Mouse (Mus musculus): ENCODE data around the gene Inpp5f.
"Not testable (repeated sequence)": the region's sequence is repeated elsewhere in the genome, so short reads cannot be mapped to it uniquely, and the experiment has no call there.

Gene Inpp5f

GRCm38 (mm10) chr7:128610897-128611798, at the start of gene Inpp5f:
Gene Inpp5f (plus strand): TSS chr7:128611328.
- peak; percentile 98 for DNase-seq (ENCODE audit: low read depth, low spot score)

GRCm38 (mm10) chr7:128563373-128563772, 47.8 kb upstream of the Inpp5f start:
- peak; percentile 39 for DNase-seq (ENCODE audit: low read depth, low spot score)

DNA sequence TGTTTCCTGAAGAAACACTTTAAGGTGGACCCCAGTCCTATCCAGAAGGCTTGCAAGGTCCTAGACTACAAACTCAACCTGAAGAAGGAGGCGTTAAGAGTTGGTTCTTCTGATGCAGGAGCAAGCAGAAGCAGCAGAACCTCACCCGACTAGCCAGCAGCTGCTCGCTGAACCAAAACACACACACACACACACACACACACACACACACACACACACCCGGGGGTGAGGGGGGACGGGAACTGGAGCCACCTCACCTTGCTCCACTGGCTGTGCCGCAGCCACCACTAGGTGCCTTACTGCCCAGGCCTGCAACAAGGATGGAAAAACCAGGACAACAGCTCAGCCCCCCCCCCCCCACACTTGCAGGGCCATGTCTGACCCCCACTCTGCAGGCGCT, 44.8 kb upstream of the Inpp5f start:
- no peak for DNase-seq (ENCODE audit: low read depth, low spot score)

DNA sequence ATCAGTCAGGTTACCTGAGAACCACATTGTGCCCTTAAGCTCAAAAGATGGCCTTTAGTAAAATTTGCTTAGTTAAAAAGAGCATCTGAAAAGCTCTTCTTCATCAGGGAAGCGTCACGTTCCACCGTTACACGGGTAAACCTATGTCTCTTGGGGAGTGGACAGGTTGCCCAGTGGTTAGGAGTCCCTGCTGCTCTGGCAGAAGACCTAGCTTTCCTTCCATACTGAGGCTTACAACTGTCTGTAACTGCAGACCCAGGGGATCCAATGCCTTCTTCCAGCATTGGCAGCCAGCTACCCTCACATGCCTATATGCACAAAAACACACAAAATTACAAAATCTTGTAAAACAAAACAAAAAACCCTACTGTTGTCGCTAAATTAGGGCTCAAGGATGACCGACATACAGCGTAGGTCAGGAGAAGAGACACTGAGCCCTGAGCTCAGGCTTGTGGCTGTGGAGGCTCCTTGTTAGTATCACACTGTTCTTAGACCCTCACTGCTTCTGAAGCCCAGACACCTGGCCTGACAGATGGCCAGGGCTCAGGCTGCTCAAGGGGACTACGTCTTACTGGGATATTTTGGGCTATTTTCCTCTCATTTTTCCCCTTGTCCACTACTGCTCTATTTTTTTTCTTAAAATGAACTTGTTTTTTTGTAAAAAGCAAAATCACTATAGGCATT, 43.4 kb upstream of the Inpp5f start:
- DNase-seq (ENCODE audit: low read depth, low spot score) = no peak

GRCm38 (mm10) chr7:128569429-128569828, 41.7 kb upstream of the Inpp5f start:
- not testable (repeated sequence) for DNase-seq (ENCODE audit: low read depth, low spot score)

DNA sequence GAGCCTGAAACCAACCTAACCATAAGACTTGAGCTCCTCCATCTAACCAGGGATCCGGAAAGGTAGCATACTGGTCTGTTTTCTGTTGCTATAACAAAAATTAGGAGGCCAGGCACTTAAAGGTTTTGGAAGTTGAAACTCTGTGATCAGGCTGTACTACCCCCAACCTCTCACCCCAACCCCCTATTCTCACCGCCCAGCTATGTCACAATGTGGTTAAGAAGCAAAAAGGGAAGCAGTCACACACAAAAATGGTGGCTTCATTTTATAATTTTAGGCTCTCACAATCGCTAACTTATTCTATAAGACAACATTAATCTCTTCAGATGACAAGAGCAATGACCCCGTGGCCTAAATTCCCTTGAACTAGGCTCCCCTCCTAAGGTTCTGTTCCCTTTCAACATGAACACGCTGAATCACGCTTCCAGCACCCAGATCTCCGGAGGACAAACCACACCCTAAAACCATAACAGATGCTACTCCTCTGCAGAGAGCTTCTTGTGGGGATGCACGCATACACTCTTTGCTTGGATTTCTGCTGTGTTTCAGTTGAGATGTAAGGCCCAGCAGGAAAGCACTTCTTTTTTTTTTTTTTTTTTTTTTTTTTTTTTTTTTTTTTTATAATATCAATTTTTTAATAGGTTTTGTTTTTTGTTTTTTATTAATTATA, 41.0 kb upstream of the Inpp5f start:
- no peak for DNase-seq (ENCODE audit: low read depth, low spot score)

DNA sequence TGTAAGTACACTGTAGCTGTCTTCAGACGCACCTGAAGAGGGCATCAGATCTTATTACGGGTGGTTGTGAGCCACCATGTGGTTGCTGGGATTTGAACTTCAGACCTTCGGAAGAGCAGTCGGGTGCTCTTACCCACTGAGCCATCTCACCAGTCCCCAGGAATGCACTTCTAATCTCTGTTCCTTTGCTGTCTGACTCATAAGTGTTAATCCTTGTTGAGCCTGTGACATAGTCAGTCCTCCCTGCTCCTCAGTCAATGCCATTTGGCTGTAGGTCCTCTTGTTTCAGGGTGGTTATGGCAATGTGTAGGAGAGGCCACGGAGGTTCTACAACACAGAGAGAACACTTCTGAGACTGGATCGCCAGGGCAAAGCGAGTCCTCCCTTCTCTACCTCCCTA, 40.5 kb upstream of the Inpp5f start:
- DNase-seq (ENCODE audit: low read depth, low spot score) = not testable (repeated sequence)

GRCm38 (mm10) chr7:128572030-128572429, 39.1 kb upstream of the Inpp5f start:
- no peak for DNase-seq (ENCODE audit: low read depth, low spot score)

DNA sequence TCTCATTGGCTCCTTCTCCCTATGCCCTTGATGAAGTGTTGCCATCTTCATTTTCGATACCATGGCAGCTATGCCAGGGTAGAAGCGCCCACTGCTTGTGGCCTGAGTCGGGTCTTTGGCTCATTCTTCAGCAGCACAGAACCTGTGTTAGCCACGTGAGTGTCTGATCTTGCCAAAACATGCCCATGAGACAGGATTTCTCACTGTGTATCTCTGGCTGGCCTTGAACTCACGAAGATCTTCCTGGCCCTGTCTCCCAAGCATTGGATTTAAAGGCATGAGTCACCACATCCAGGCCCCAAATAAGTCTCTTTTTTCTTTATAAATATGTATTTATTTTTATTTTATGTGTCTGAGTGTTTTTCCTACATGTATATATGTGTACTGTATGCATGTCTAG, 35.9 kb upstream of the Inpp5f start:
- DNase-seq (ENCODE audit: low read depth, low spot score) = no peak

DNA sequence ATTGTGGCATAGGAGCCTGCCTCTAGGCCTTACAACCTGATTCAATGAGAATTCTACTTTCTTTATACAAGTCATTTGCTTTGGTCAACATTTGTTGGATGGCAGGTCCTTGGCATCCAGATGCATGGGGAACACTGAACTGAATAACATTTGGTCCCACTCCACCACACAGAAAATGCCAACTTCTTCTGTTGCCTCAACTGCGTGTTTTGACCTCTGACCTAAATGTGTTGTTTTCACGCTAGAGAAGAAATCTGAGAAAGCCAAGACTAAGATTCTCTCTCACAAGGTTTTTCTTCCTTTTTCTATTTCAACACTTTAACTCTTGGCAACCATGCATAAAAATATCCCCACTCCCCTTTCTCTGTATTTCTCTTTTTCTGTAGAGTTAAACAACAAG, 35.3 kb upstream of the Inpp5f start:
- no peak for DNase-seq (ENCODE audit: low read depth, low spot score)

- no peak for DNase-seq (ENCODE audit: low read depth, low spot score)
Observed at GRCm38 (mm10) chr7:128577607-128578006, 33.5 kb upstream of the Inpp5f start.

- peak; percentile 34 for DNase-seq (ENCODE audit: low read depth, low spot score)
Observed at GRCm38 (mm10) chr7:128578199-128578945, 32.8 kb upstream of the Inpp5f start.

GRCm38 (mm10) chr7:128579381-128579780, 31.7 kb upstream of the Inpp5f start:
- DNase-seq (ENCODE audit: low read depth, low spot score) = no peak

GRCm38 (mm10) chr7:128580318-128580717, 30.8 kb upstream of the Inpp5f start:
- DNase-seq (ENCODE audit: low read depth, low spot score) = no peak

DNA sequence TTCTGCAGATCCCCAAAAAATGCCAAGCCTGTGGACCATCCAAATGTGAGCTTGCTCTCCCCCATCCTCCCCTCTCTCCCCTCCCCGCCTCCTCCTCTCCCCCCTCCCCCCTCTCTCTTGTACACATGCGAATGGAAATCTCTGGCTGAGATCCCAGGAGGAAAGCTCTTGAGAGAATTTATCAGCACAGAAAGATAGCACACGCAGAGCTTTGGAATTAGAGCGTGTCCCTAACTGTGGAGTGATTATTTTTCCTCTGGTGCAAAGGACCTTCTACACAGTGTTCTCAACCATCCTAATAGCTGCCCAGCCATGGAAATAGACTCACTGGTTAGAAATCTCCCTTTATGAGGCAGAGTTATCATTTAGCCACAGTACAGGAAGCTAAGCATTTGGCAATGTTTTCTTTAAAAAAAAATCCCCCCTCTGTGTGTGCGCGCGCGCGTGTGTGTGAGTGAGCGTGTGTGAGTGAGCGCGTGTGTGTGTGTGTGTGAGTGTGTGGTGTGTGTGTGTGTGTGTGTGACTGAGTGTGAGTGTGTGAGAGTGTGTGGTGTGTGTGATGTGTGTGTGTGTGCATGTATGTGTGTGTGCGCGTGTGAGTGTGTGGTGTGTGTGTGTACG, 29.2 kb upstream of the Inpp5f start:
- DNase-seq (ENCODE audit: low read depth, low spot score) = no peak

GRCm38 (mm10) chr7:128583213-128583948, 27.7 kb upstream of the Inpp5f start:
- no peak for DNase-seq (ENCODE audit: low read depth, low spot score)

- DNase-seq (ENCODE audit: low read depth, low spot score) = no peak
Observed at GRCm38 (mm10) chr7:128587334-128587933, 23.7 kb upstream of the Inpp5f start.

- no peak for DNase-seq (ENCODE audit: low read depth, low spot score)
Observed at GRCm38 (mm10) chr7:128591345-128592084, 19.6 kb upstream of the Inpp5f start.

Measured in CD4-positive helper T cell, adult 2 months (primary cell).